Comparison of ENCODE assay signal across 8 mouse cellular contexts in genomic region chr15:84800132-84800531, GRCm38 (mm10). TPM values are rescaled to one million over a fixed set of nuclear protein-coding genes. Genes with fewer than 3 reads are reported as not detected.
A peak's percentile ranks its signal among the peaks of the same experiment; 100 is the strongest.
DNase-seq lines count a peak whose midpoint lies in the region; ATAC-seq and TF ChIP-seq lines count a peak whose summit lies in the region.

No protein-coding gene starts in this region.

- H3K4me2 ChIP-seq in midbrain, postnatal 0 days (ENCODE audit: low read depth, low read length, poor library complexity, severe bottlenecking), result no peak overlapping the region
- H3K4me2 ChIP-seq in midbrain, embryonic 15.5 days, result no peak overlapping the region
- no peak overlapping the region for H3K4me2 ChIP-seq in heart, embryonic 12.5 days

- DNase-seq in heart, postnatal 4 days, result peak; percentile 39
- DNase-seq in heart, postnatal 25 days (ENCODE audit: low spot score), result no peak
- DNase-seq in midbrain, postnatal 0 days (ENCODE audit: low spot score), result peak; percentile 71
- peak; percentile 45 for DNase-seq in cerebellum, adult 11-12 months
- DNase-seq in retina, postnatal 7 days (ENCODE audit: low read depth, low spot score), result peak; percentile 38
- no peak for DNase-seq in embryonic facial prominence, embryonic 10.5 days (ENCODE audit: low spot score)

- no peak overlapping the region for H3K27ac ChIP-seq in midbrain, postnatal 0 days (ENCODE audit: low read depth, low read length)
- no peak overlapping the region for H3K27ac ChIP-seq in midbrain, embryonic 15.5 days
- H3K27ac ChIP-seq in embryonic facial prominence, embryonic 10.5 days (replicated peaks), result no peak overlapping the region
- H3K27ac ChIP-seq in heart, embryonic 12.5 days (ENCODE audit: poor library complexity, severe bottlenecking), result no peak overlapping the region

- H3K9me3 ChIP-seq in midbrain, postnatal 0 days (ENCODE audit: low read length), result no peaks in the 10 kb centered on the region
- no peaks in the 10 kb centered on the region for H3K9me3 ChIP-seq in midbrain, embryonic 15.5 days
- H3K9me3 ChIP-seq in embryonic facial prominence, embryonic 10.5 days, result peaks cover 5% of the 10 kb centered on the region; the same call in 1 of the 2 replicates
- peaks cover 8% of the 10 kb centered on the region; the same call in 1 of the 2 replicates for H3K9me3 ChIP-seq in heart, embryonic 12.5 days (replicated peaks)

- no peaks in the 10 kb centered on the region for H3K27me3 ChIP-seq in midbrain, postnatal 0 days (ENCODE audit: insufficient read depth, low read length)
- no peaks in the 10 kb centered on the region for H3K27me3 ChIP-seq in midbrain, embryonic 15.5 days (replicated peaks)
- no peaks in the 10 kb centered on the region for H3K27me3 ChIP-seq in embryonic facial prominence, embryonic 10.5 days (replicated peaks; ENCODE audit: low read depth, poor library complexity, severe bottlenecking)
- H3K27me3 ChIP-seq in heart, embryonic 12.5 days (replicated peaks), result no peaks in the 10 kb centered on the region

- WGBS in midbrain, postnatal 0 days, result 73% methylated on average over 5 of the region's 5 CpGs
- WGBS in midbrain, embryonic 15.5 days, result 78% methylated on average over 5 of the region's 5 CpGs
- 86% methylated on average over 5 of the region's 5 CpGs for WGBS in embryonic facial prominence, embryonic 10.5 days
- 86% methylated on average over 5 of the region's 5 CpGs for WGBS in heart, embryonic 12.5 days

- intact Hi-C loops in heart, postnatal 25 days (cut with DNase I), result no loop called here

- no peaks in the 10 kb centered on the region for H3K4me1 ChIP-seq in midbrain, postnatal 0 days (ENCODE audit: insufficient read depth, low read length)
- no peaks in the 10 kb centered on the region for H3K4me1 ChIP-seq in midbrain, embryonic 15.5 days
- no peaks in the 10 kb centered on the region for H3K4me1 ChIP-seq in embryonic facial prominence, embryonic 10.5 days
- no peaks in the 10 kb centered on the region for H3K4me1 ChIP-seq in heart, embryonic 12.5 days (replicated peaks)

- no peak overlapping the region for H3K4me3 ChIP-seq in midbrain, postnatal 0 days (ENCODE audit: low read depth, low read length)
- no peak overlapping the region for H3K4me3 ChIP-seq in midbrain, embryonic 15.5 days
- no peak overlapping the region for H3K4me3 ChIP-seq in embryonic facial prominence, embryonic 10.5 days
- H3K4me3 ChIP-seq in heart, embryonic 12.5 days, result no peak overlapping the region

- ATAC-seq in midbrain, postnatal 0 days (ENCODE audit: low FRiP score), result 0 out of 2 replicates have a peak, but pooled peaks have one; percentile 58
- no peak for ATAC-seq in midbrain, embryonic 15.5 days (replicated peaks)
- no peak for ATAC-seq in heart, embryonic 12.5 days (ENCODE audit: insufficient number of reproducible peaks, low FRiP score)

- no peaks in the 10 kb centered on the region for H3K36me3 ChIP-seq in midbrain, postnatal 0 days (ENCODE audit: insufficient read depth, low read length)
- peaks cover 16% of the 10 kb centered on the region; the same call in 1 of the 2 replicates for H3K36me3 ChIP-seq in midbrain, embryonic 15.5 days (replicated peaks)
- peaks cover 94% of the 10 kb centered on the region for H3K36me3 ChIP-seq in embryonic facial prominence, embryonic 10.5 days (replicated peaks)
- H3K36me3 ChIP-seq in heart, embryonic 12.5 days, result no peaks in the 10 kb centered on the region

- no peak overlapping the region for H3K9ac ChIP-seq in midbrain, postnatal 0 days (replicated peaks; ENCODE audit: low read length, poor library complexity, severe bottlenecking)
- no peak overlapping the region for H3K9ac ChIP-seq in midbrain, embryonic 15.5 days
- no peak overlapping the region for H3K9ac ChIP-seq in heart, embryonic 12.5 days

- TF ChIP-seq CTCF in midbrain, postnatal 0 days (IDR thresholded peaks at IDR 0.05), result peak; percentile 77

RNA-seq across cellular contexts. Expression of gene Phf21b, which starts 55.7 kb away (rescaled TPM):
- 1 to 10 TPM in 1 of 2 experiments, under 1 TPM in 1; 0.68 to 1.5 TPM for total RNA-seq in heart, postnatal 4 days (2021)
- 1 to 10 TPM; 1.7 to 2.4 TPM for total RNA-seq in heart, postnatal 25 days (2021)
- total RNA-seq in midbrain, postnatal 0 days (2014; rRNA removed), result 11.7 and 14.2 TPM in 2 replicates
- polyA plus RNA-seq in midbrain, postnatal 0 days (2015; fragmentation: Nextera tagmentation; extraction: Ambion mirVana), result 1.1 and 1.4 TPM in 2 replicates
- polyA plus RNA-seq in midbrain, embryonic 15.5 days (2015; fragmentation: Nextera tagmentation; extraction: Ambion mirVana), result 6.0 and 7.6 TPM in 2 replicates
- 2.2 and 4.9 TPM in 2 replicates for polyA plus RNA-seq in embryonic facial prominence, embryonic 10.5 days (2016; fragmentation: Nextera tagmentation; extraction: Ambion mirVana)
- polyA plus RNA-seq in heart, embryonic 12.5 days (2016; fragmentation: Nextera tagmentation; extraction: Ambion mirVana), result 0.22 and 0.36 TPM in 2 replicates

Comparison
In these comparisons a context has a peak if more than half of its experiments do, and no peak if none do; other contexts are left out.
1. DNase-seq: peak in heart, postnatal 4 days (single experiment), midbrain, postnatal 0 days (single experiment), cerebellum, adult 11-12 months (single experiment) and retina, postnatal 7 days (single experiment); none in heart, postnatal 25 days (single experiment) and embryonic facial prominence, embryonic 10.5 days (single experiment).